Mouse (Mus musculus) intestine, embryonic 15.5 days (tissue): ENCODE results near the gene Rnf121. TPM values are rescaled to one million over a fixed set of nuclear protein-coding genes. Genes with fewer than 3 reads are reported as not detected.

ENCODE experiments used
- ATAC-seq: fragments of 200-750 bp; cut with Nextera tagmentation; 2 replicates; pipeline ENCODE4 v1.8.0; 2017; ENCODE audit warnings: moderate TSS enrichment, moderate library complexity
- H3K27ac ChIP-seq: fragments of 300-500 bp; sonication (generic); 2 replicates; pipeline ENCODE4 v1.5.1; 2015; ENCODE audit warnings: mild to moderate bottlenecking, inconsistent platforms
- H3K27me3 ChIP-seq: fragments of 300-500 bp; sonication (generic); replicated peaks from 2 replicates; pipeline ENCODE4 v1.6.1; 2015; ENCODE audit warnings: inconsistent platforms
- H3K36me3 ChIP-seq: fragments of 300-500 bp; sonication (generic); 2 replicates; pipeline ENCODE4 v1.6.1; 2015; ENCODE audit warnings: inconsistent platforms
- H3K4me1 ChIP-seq: fragments of 300-500 bp; sonication (generic); replicated peaks from 2 replicates; pipeline ENCODE4 v1.6.1; 2015; ENCODE audit warnings: inconsistent platforms
- H3K4me2 ChIP-seq: fragments of 300-500 bp; sonication (generic); replicated peaks from 2 replicates; pipeline ENCODE4 v1.6.1; 2015; ENCODE audit warnings: mild to moderate bottlenecking, inconsistent platforms
- H3K4me3 ChIP-seq: fragments of 300-500 bp; sonication (generic); replicated peaks from 2 replicates; pipeline ENCODE4 v1.5.1; 2015; ENCODE audit warnings: inconsistent platforms
- H3K9ac ChIP-seq: fragments of 300-500 bp; sonication (generic); 2 replicates; pipeline ENCODE4 v1.6.1; 2015; ENCODE audit warnings: inconsistent platforms
- H3K9me3 ChIP-seq: fragments of 300-500 bp; sonication (generic); 2 replicates; pipeline ENCODE4 v1.6.1; 2016; ENCODE audit warnings: inconsistent platforms
- WGBS: fragments of 180-500 bp; shearing (Covaris S2); methylation state at CpG from one replicate; pipeline ENCODE4 v1.1.7; 2015; 5-methylcytosine and 5-hydroxymethylcytosine counted together
- polyA plus RNA-seq: library from polyadenylated mRNA; unstranded; fragments of >200 nt; fragmentation: Nextera tagmentation; extraction: Ambion mirVana; gene quantifications from 2 replicates; pipeline ENCODE4 v1.2.1, GENCODE M21; 2015

Rnf121 gene
- polyA plus RNA-seq, 1 experiment from 2014 or later = 28.0 TPM

- Histone ChIP-seq H3K36me3 (no peaks in the 10 kb centered on the region), H3K9ac (no peak overlapping the region), H3K4me1 (peaks cover 26% of the 10 kb centered on the region), H3K27me3 (no peaks in the 10 kb centered on the region), H3K4me3 (no peak overlapping the region), H3K27ac (no peak overlapping the region), H3K4me2 (no peak overlapping the region), H3K9me3 (no peaks in the 10 kb centered on the region)
- ATAC-seq = no peak
- 33% methylated on average over 2 of the region's 2 CpGs for WGBS
These were observed 90.8 kb downstream of the Rnf121 start for GRCm38 (mm10) chr7:101974505-101974904.

GRCm38 (mm10) chr7:101973730-101974129 lies 91.5 kb downstream of the Rnf121 start:
- Histone ChIP-seq H3K27me3 (no peaks in the 10 kb centered on the region), H3K36me3 (no peaks in the 10 kb centered on the region), H3K4me3 (no peak overlapping the region), H3K27ac (peak overlapping the region; percentile 20; the same call in 1 of the 2 replicates), H3K9me3 (no peaks in the 10 kb centered on the region), H3K9ac (no peak overlapping the region), H3K4me1 (peaks cover 31% of the 10 kb centered on the region), H3K4me2 (peak overlapping the region; percentile 34)
- no peak for ATAC-seq
- 52% methylated on average over 3 of the region's 3 CpGs for WGBS

DNA sequence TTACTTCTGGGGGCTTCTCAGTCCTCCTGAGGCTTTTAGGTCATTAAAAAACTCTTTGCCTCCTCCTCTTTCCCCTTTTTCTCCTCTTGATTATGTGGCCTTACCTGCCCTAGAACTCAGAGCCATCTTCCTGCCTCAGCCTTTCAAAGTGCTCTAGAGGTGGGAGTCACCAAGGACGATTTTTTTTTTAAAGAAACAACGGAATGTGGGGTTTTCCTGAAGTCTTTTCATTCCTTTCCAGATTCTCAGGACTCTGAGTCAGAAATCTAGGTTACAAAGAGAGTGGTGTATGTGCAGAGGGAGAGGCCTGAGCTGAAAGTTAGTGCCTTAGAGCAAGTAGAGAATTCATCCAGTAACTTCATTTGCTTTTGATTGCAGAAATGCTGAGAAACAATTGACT lies 93.5 kb downstream of the Rnf121 start:
- Histone ChIP-seq H3K9me3 (no peaks in the 10 kb centered on the region), H3K4me1 (peaks cover 39% of the 10 kb centered on the region), H3K9ac (peak overlapping the region; percentile 71), H3K4me3 (peak overlapping the region; percentile 61), H3K36me3 (no peaks in the 10 kb centered on the region), H3K4me2 (peak overlapping the region; percentile 92), H3K27ac (peak overlapping the region; percentile 98), H3K27me3 (no peaks in the 10 kb centered on the region)
- WGBS = 38% methylated on average over 2 of the region's 2 CpGs
- ATAC-seq = no peak

- WGBS = 3% methylated on average over 19 of the region's 19 CpGs
- Histone ChIP-seq H3K4me1 (peaks cover 39% of the 10 kb centered on the region), H3K27me3 (no peaks in the 10 kb centered on the region), H3K4me3 (peak overlapping the region; percentile 61), H3K9me3 (no peaks in the 10 kb centered on the region), H3K36me3 (no peaks in the 10 kb centered on the region), H3K27ac (peak overlapping the region; percentile 98), H3K9ac (peak overlapping the region; percentile 71), H3K4me2 (peak overlapping the region; percentile 92)
- peak; percentile 60 for ATAC-seq
These were observed 94.3 kb downstream of the Rnf121 start for GRCm38 (mm10) chr7:101970821-101971461.

DNA sequence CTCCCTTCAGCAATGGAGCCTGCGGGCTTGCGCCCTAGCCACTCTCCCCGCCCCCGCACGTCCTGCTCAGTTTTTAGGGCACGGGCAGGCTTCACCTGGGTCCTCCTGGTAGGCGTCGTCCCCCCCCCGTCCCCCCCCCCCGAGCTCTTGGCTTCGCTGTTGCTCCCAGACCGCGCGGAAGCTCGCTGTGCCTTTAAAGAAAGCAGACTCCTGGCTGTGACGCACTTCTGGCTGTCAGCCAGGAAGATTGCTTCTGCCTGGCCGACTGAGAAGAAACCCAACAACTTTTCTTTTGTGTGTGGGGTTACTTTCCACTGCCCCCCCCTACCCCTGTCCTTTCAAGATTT lies 94.9 kb downstream of the Rnf121 start:
- H3K9ac ChIP-seq = peak overlapping the region; percentile 71
- 0% methylated on average over 17 of the region's 17 CpGs for WGBS
- ATAC-seq = peak; percentile 84
- H3K27ac ChIP-seq = peak overlapping the region; percentile 98
- no peaks in the 10 kb centered on the region for H3K9me3 ChIP-seq
- H3K4me2 ChIP-seq = peak overlapping the region; percentile 92
- H3K27me3 ChIP-seq = no peaks in the 10 kb centered on the region
- H3K36me3 ChIP-seq = no peaks in the 10 kb centered on the region
- H3K4me1 ChIP-seq = peaks cover 39% of the 10 kb centered on the region
- peak overlapping the region; percentile 61 for H3K4me3 ChIP-seq

GRCm38 (mm10) chr7:101969694-101970428 lies 95.4 kb downstream of the Rnf121 start:
- H3K27ac ChIP-seq = peak overlapping the region; percentile 98
- H3K9me3 ChIP-seq = no peaks in the 10 kb centered on the region
- H3K4me1 ChIP-seq = peaks cover 39% of the 10 kb centered on the region
- H3K27me3 ChIP-seq = no peaks in the 10 kb centered on the region
- H3K9ac ChIP-seq = peak overlapping the region; percentile 71
- WGBS = under 1% methylated on average over 52 of the region's 53 CpGs
- peak overlapping the region; percentile 61 for H3K4me3 ChIP-seq
- ATAC-seq = peak; percentile 91
- H3K4me2 ChIP-seq = peak overlapping the region; percentile 92
- no peaks in the 10 kb centered on the region for H3K36me3 ChIP-seq

Other genes with a start within 250 kb of the Rnf121 start
- 3.4 and 4.2 TPM in 2 replicates for gene Phox2a, start 247.2 kb downstream of the Rnf121 start, polyA plus RNA-seq
- 34.9 and 35.4 TPM in 2 replicates for gene Inppl1, start 227.2 kb downstream of the Rnf121 start, polyA plus RNA-seq
- gene Folr2, start 208.3 kb downstream of the Rnf121 start, polyA plus RNA-seq = 2.3 and 2.9 TPM in 2 replicates
- gene Anapc15, start 201.8 kb downstream of the Rnf121 start, polyA plus RNA-seq = 71.5 and 74.7 TPM in 2 replicates
- gene Folr1, start 194.7 kb downstream of the Rnf121 start, polyA plus RNA-seq = 121 and 149 TPM in 2 replicates
- 184 and 199 TPM in 2 replicates for gene Lamtor1, start 159.6 kb downstream of the Rnf121 start, polyA plus RNA-seq
- gene Tomt, start 159.1 kb downstream of the Rnf121 start, polyA plus RNA-seq = 0.29 and 0.38 TPM in 2 replicates
- gene Lrrc51, start 131.6 kb downstream of the Rnf121 start, polyA plus RNA-seq = 6.7 and 9.2 TPM in 2 replicates
- 54.6 and 55.5 TPM in 2 replicates for gene Numa1, start 131.4 kb downstream of the Rnf121 start, polyA plus RNA-seq
- gene Il18bp, start 46.8 kb downstream of the Rnf121 start, polyA plus RNA-seq = 2.3 and 2.8 TPM in 2 replicates
- 22.9 and 24.3 TPM in 2 replicates for gene Xndc1, start within 50 bp of the Rnf121 start, polyA plus RNA-seq
- gene Xntrpc, start 244 bp upstream of the Rnf121 start, polyA plus RNA-seq = 0.75 and 1.0 TPM in 2 replicates
- gene Trpc2, start 17.6 kb upstream of the Rnf121 start, polyA plus RNA-seq = not detected in 2 replicates
- 0.34 and 0.59 TPM in 2 replicates for gene Art1, start 36.3 kb upstream of the Rnf121 start, polyA plus RNA-seq
- gene Art5, start 44.0 kb upstream of the Rnf121 start, polyA plus RNA-seq = 0.32 and 0.68 TPM in 2 replicates
- gene Chrna10, start 51.4 kb upstream of the Rnf121 start, polyA plus RNA-seq = 0.06 TPM in 1 of 2 replicates, not detected in the other
- 31.4 and 33.4 TPM in 2 replicates for gene Nup98, start 144.7 kb upstream of the Rnf121 start, polyA plus RNA-seq
- gene Pgap2, start 144.7 kb upstream of the Rnf121 start, polyA plus RNA-seq = 98.9 and 109 TPM in 2 replicates
- gene Rhog, start 190.6 kb upstream of the Rnf121 start, polyA plus RNA-seq = 60.2 and 62.1 TPM in 2 replicates
- 20.1 TPM in 2 replicates for gene Stim1, start 202.3 kb upstream of the Rnf121 start, polyA plus RNA-seq